Mouse (Mus musculus) large intestine, adult 2 months (tissue): ENCODE measurements around the gene Bspry. TPM values are rescaled to one million over a fixed set of nuclear protein-coding genes. Genes with fewer than 3 reads are reported as not detected.

Experiments
- DNase-seq: peaks from one replicate; pipeline ENCODE4 v3.0.0-alpha.2; 2012; ENCODE audit warnings: low read depth, low spot score
- WGBS: fragments of 180-500 bp; shearing (Covaris S2); methylation state at CpG from one replicate; pipeline ENCODE4 v1.1.7; 2018; 5-methylcytosine and 5-hydroxymethylcytosine counted together
- polyA plus RNA-seq: library from polyadenylated mRNA; depleted of rRNA; stranded (reverse); fragments of >200 nt; gene quantifications from 2 replicates; pipeline ENCODE4 v1.2.3, GENCODE M21; 2012

The Bspry gene
- polyA plus RNA-seq, 1 experiment: 103 TPM

GRCm38 (mm10) chr4:62513998-62514506, 34.2 kb downstream of the Bspry start:
- DNase-seq: no peak
- WGBS: 77% methylated on average over 11 of the region's 11 CpGs

DNA sequence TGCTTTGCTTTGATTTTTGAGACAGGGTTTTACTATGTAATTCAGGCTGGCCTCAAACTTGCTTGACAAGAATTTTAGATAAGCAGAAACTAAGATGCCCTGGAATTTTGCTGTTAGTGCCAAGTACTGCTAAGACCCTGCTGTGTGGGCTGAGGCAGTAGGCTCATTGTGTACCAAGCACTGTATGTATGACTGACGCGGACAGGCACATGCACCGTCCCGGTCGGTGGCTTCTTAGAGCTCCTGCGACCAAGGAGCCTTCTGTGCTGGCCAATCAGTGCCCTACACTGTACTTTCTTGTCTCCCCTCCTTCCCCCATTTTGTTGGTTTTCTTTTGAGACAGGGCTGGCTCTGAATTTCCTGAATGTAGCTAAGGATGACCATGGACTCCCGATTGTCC, 35.1 kb downstream of the Bspry start:
- WGBS: 88% methylated on average over 7 of the region's 7 CpGs
- no peak for DNase-seq

- WGBS: 77% methylated on average over 3 of the region's 3 CpGs
- no peak for DNase-seq
These were observed 35.6 kb downstream of the Bspry start for GRCm38 (mm10) chr4:62515490-62515889.

GRCm38 (mm10) chr4:62516079-62516478, 36.2 kb downstream of the Bspry start:
- WGBS: 47% methylated on average over 2 of the region's 2 CpGs
- no peak for DNase-seq

DNA sequence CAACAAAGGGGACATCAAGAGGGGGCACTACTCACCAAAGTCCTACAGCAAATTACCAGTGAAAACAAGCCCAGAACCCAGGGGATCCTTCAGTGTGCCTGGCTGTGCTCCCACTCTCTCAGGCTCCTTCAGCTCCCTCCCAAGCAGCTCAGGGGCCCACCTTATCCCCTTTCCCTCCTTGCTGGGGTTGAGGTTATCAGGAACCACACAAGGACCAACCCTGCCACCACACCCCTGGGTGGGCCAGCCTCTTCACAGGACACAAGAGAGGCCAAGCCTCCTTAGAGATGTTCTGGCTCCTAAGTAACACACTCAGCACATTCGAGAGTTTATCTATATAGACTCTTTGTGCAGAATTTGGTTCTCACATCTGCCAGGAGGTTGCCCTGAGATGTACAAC, 36.7 kb downstream of the Bspry start:
- no peak for DNase-seq
- WGBS: 19% methylated on average over 1 of the region's 1 CpGs

- DNase-seq: no peak
- WGBS: 36% methylated on average over 8 of the region's 8 CpGs
These were observed 37.2 kb downstream of the Bspry start for GRCm38 (mm10) chr4:62517046-62517445.

- DNase-seq: no peak
- 26% methylated on average over 10 of the region's 10 CpGs for WGBS
These were observed 37.9 kb downstream of the Bspry start for GRCm38 (mm10) chr4:62517538-62518415.

DNA sequence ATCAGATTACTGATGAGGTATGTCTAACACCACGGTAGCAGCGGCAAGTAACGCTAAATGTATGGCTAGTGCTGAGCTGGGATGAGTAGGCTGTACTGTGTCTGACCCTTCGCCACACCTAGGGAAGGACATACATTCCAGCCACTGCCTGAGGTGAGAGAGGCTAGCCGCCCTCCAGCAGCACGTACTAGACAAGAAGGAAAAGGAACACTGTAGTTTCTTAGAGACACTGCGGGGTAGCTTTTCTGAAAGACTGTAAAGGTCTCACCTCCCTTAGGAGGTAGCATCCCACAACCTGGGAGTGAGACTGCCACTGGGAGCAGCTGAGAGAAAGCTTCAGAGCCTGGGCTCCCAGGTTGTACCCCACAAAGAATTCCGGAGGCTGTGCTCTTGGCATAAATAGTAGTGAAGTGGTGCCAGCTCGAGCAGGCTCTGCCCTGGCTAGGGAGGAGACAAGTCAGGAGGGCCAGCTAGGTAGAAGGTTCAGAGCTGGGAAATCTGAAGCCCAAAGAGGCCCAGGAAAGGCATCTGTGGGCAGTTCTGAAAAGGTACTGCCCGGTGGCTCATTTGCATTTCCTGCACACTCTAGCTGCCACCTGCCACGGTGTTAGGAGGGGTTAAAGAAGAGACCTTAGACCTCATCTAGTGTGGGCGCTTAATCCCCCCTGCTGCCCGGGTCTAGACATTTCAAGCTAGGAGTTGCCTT, 38.7 kb downstream of the Bspry start:
- 21% methylated on average over 13 of the region's 13 CpGs for WGBS
- no peak for DNase-seq

DNA sequence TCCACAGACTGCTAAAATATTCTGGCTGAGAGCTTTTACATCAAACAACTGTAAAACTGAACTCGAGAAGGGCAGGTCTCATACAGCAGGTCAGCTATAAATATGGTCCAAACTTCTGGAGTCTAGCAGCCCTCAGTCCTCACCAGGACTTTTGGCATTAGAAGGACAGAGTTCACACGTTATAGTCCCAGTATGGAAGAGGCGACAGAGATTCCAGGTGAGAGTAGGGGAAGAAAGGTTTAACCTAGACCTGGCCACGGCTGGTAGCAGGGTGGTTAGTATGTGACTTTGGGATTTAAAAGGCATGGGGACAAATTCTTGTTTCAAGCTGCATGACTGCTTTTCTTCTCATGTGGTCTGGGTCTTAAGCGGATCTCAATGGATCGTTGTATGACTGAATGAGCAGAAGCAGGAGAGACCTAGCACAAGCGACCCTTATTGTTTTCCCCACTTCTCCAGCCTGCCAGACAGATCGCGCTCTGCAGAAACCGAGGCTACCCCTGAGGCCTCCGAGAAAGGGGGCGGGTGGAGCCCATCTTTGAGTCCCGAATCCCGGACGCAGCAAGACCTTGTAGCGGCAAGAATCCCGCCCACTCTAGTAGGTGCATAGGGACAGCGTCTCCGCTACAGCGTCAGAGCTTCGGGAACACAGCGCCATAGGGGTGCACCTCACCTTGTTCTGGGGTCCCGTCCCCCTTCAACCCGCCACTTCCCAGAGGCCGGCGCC, 39.4 kb downstream of the Bspry start:
- WGBS: 1% methylated on average over 26 of the region's 26 CpGs
- no peak for DNase-seq

GRCm38 (mm10) chr4:62519849-62520233, 40.0 kb downstream of the Bspry start, which contains the start of gene Alad:
TSS of gene Alad (minus strand) at chr4:62519918.
- under 1% methylated on average over 37 of the region's 37 CpGs for WGBS
- no peak for DNase-seq

DNA sequence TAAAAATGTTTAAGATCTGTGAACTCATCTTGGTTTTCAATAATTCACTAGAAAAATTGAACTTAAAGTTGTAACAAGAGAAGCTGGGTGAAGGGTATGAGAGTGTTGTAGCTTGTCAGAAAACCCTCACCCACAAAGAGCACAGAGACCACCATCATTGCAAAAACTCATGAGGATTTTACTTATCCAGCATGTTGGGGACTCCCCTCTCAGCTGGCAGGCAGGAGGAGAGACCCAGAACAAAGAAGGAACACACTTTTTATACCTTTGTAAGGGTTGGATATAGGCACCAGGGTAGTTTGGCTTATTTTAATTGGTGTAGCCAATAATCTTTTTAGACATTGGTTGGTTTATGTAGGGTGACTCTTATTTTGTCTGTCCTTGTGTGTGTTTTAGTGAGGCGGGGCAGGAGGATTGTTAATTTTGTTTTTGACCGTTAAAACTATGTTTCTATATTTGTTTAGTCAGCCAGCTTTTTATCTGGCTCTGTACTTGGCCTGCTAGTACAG, 41.1 kb downstream of the Bspry start:
- 49% methylated on average over 2 of the region's 2 CpGs for WGBS
- no peak for DNase-seq

- under 1% methylated on average over 59 of the region's 59 CpGs for WGBS
- DNase-seq: peak; percentile 91
These were observed 45.0 kb downstream of the Bspry start, which contains the start of the genes Pole3 and 4933430I17Rik for GRCm38 (mm10) chr4:62524651-62525488. TSS of gene Pole3 (minus strand) at chr4:62525068. TSS of gene 4933430I17Rik (plus strand) at chr4:62525369.

DNA sequence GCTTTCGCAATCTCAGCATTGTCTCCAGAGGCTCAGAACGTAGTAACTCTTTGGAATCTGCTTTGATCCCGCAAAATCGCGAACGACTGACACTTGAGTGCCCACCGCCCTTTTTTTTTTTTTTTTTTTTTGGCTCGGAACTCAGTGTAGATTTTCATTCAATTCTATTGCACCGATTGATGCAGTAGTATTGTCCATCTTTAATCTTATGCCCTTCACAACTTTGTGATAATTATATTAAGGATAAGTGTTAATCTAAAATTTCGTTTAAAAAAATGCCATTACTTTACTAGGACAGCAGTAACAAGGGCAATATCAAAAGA, 45.6 kb downstream of the Bspry start:
- no peak for DNase-seq
- under 1% methylated on average over 10 of the region's 10 CpGs for WGBS

- WGBS: 55% methylated on average over 2 of the region's 2 CpGs
- no peak for DNase-seq
These were observed 46.4 kb downstream of the Bspry start for GRCm38 (mm10) chr4:62526256-62526655.

- no peak for DNase-seq
- WGBS: 90% methylated on average over 4 of the region's 4 CpGs
These were observed 47.8 kb downstream of the Bspry start for GRCm38 (mm10) chr4:62527655-62528054.

DNA sequence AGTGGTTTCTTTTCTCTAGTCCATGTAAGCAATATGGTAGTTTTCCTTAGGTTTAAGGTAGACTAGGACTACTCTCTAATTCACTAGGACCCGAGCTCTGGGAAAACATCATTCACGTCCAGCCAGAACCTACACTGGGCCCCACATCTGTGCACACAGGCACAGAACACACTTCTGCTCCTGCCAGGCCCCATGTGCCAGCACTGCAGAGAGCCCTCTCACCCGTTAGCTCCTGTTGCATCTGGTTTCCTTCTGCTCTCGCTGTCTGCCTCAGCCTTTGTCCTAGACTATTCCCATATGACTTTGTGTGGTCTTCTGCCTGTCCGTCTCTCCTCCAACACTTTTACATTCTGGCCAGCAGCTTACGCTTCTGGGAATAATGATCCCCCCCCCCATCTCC, 53.9 kb downstream of the Bspry start:
- no peak for DNase-seq
- 81% methylated on average over 6 of the region's 6 CpGs for WGBS

DNA sequence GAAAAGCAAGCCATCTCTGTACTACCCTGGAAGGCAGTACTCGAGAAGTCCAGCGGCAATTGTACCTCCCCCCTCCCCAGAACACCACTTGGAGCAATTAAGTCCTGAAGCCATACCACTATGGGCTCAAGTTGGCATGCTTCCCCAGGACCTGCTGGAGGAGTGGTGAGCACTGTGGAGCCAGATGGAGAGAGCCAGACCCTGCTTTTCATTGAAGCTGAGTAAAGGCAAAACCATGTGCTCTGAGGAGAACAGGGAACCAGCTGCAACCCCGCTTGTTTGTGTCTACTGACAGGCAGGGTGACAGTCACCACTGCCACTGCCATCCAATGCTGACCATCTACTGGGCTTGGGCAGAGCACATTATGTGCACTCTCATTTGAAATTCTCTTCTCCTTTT, 61.9 kb downstream of the Bspry start:
- no peak for DNase-seq
- WGBS: 77% methylated on average over 3 of the region's 3 CpGs

- no peak for DNase-seq
- WGBS: 87% methylated on average over 6 of the region's 6 CpGs
These were observed 63.9 kb downstream of the Bspry start for GRCm38 (mm10) chr4:62543782-62544181.

GRCm38 (mm10) chr4:62544801-62545200, 64.9 kb downstream of the Bspry start:
- no peak for DNase-seq
